Mouse (Mus musculus) B cell, adult (primary cell): ENCODE results near the gene Rcan2. TPM values are rescaled to one million over a fixed set of nuclear protein-coding genes. Genes with fewer than 3 reads are reported as not detected.

ENCODE experiments used
- total RNA-seq: library from RNA; stranded (reverse); gene quantifications from 4 replicates; pipeline ENCODE4 v1.2.4, GENCODE M21; 2023; ENCODE audit not compliant: inconsistent age

Rcan2 gene
- total RNA-seq: not detected in 4 replicates

GRCm38 (mm10) chr17:43801077-43801476 is at the start of gene Rcan2:
TSS of gene Rcan2 (plus strand) at chr17:43801351.

GRCm38 (mm10) chr17:44078631-44079350 is 277.6 kb downstream of the Rcan2 start, which contains the start of gene Enpp5:
TSS of gene Enpp5 (plus strand) at chr17:44078813.

Other genes starting within 250 kb of the Rcan2 start
- 6.8 to 10.7 TPM (median 9.7 TPM) in 4 replicates for gene Pla2g7, start 233.3 kb upstream of the Rcan2 start, total RNA-seq
- gene Tdrd6, start 171.1 kb upstream of the Rcan2 start, total RNA-seq: not detected in 4 replicates
- gene Slc25a27, start 134.1 kb upstream of the Rcan2 start, total RNA-seq: 2.6 to 6.1 TPM (median 3.6 TPM) in 4 replicates
- 11.9 to 17.1 TPM (median 14.1 TPM) in 4 replicates for gene Cyp39a1, start 133.9 kb upstream of the Rcan2 start, total RNA-seq